Mouse (Mus musculus) hindbrain, embryonic 11.5 days (tissue): ENCODE measurements around the gene Tha1. TPM values are rescaled to one million over a fixed set of nuclear protein-coding genes. Genes with fewer than 3 reads are reported as not detected.

Experiments used
- ATAC-seq: fragments of 200-750 bp; cut with Nextera tagmentation; 2 replicates; pipeline ENCODE4 v1.8.0; 2017; ENCODE audit warnings: mild to moderate bottlenecking, moderate TSS enrichment, moderate library complexity; ENCODE audit not compliant: low FRiP score
- DNase-seq: peaks from one replicate; pipeline ENCODE4 v3.0.0-alpha.2; 2015; ENCODE audit warnings: low spot score
- H3K27ac ChIP-seq: fragments of 300-500 bp; sonication (generic); 2 replicates; pipeline ENCODE4 v1.5.1; 2014; ENCODE audit warnings: mild to moderate bottlenecking, low read depth, low read length
- H3K27me3 ChIP-seq: fragments of 300-500 bp; sonication (generic); 2 replicates; pipeline ENCODE4 v1.6.1; 2014; ENCODE audit warnings: mild to moderate bottlenecking, low read length, moderate library complexity, mixed read lengths; ENCODE audit not compliant: control insufficient read depth, insufficient read depth
- H3K36me3 ChIP-seq: fragments of 300-500 bp; sonication (generic); 2 replicates; pipeline ENCODE4 v1.6.1; 2014; ENCODE audit warnings: mild to moderate bottlenecking, low read length, moderate library complexity, mixed read lengths; ENCODE audit not compliant: control insufficient read depth, insufficient read depth
- H3K4me1 ChIP-seq: fragments of 300-500 bp; sonication (generic); replicated peaks from 2 replicates; pipeline ENCODE4 v1.6.1; 2014; ENCODE audit warnings: low read length, mixed read lengths; ENCODE audit not compliant: control insufficient read depth, insufficient read depth
- H3K4me2 ChIP-seq: fragments of 300-500 bp; sonication (generic); replicated peaks from 2 replicates; pipeline ENCODE4 v1.6.1; 2014; ENCODE audit warnings: mild to moderate bottlenecking, low read depth, low read length
- H3K4me3 ChIP-seq: fragments of 300-500 bp; sonication (generic); 2 replicates; pipeline ENCODE4 v1.5.1; 2014; ENCODE audit warnings: low read depth, low read length
- H3K9ac ChIP-seq: fragments of 300-500 bp; sonication (generic); 2 replicates; pipeline ENCODE4 v1.6.1; 2014; ENCODE audit warnings: low read depth, low read length
- H3K9me3 ChIP-seq: fragments of 300-500 bp; sonication (generic); 2 replicates; pipeline ENCODE4 v1.6.1; 2016; ENCODE audit warnings: low read length; ENCODE audit not compliant: control insufficient read depth
- WGBS: fragments of 180-500 bp; shearing (Covaris S2); extraction: QIAGEN DNeasy Blood & Tissue Kit; methylation state at CpG from one replicate; pipeline ENCODE4 v1.1.7; 2014; 5-methylcytosine and 5-hydroxymethylcytosine counted together
- polyA plus RNA-seq: library from polyadenylated mRNA; unstranded; fragments of >200 nt; fragmentation: Nextera tagmentation; extraction: Ambion mirVana; gene quantifications from 2 replicates; pipeline ENCODE4 v1.2.1, GENCODE M21; 2014

Tha1 gene
- polyA plus RNA-seq, 1 experiment from 2014 or later, result 1.7 TPM

DNA sequence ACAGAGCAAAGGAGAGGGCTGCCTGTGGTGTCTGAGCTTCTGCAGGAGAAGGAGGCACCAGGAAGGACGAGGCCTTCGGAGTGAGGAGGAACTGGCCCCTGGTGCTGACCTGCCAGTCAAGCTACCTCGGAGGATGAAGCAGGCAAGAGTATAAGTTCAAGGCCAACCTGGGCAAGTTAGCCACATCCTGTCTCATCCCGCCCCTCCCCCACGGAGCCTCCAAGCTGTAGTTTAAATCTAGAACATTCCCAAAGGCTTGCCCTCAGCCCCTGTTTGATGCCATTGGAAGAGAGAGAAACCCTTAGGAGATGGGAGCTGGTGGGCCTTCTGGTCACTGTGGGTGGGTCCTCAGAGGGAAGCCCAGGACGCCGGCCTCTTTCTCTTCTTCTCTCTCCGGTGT lies 31.2 kb upstream of the Tha1 start:
- no peaks in the 10 kb centered on the region for H3K9me3 ChIP-seq
- H3K4me2 ChIP-seq, result no peak overlapping the region
- H3K27ac ChIP-seq, result no peak overlapping the region
- H3K4me1 ChIP-seq, result no peaks in the 10 kb centered on the region
- no peaks in the 10 kb centered on the region for H3K27me3 ChIP-seq
- no peak for DNase-seq
- no peak for ATAC-seq
- WGBS, result 87% methylated on average over 8 of the region's 8 CpGs
- H3K36me3 ChIP-seq, result no peaks in the 10 kb centered on the region
- H3K9ac ChIP-seq, result no peak overlapping the region
- no peak overlapping the region for H3K4me3 ChIP-seq

GRCm38 (mm10) chr11:117902282-117902681 lies 29.0 kb upstream of the Tha1 start:
- ATAC-seq, result no peak
- no peaks in the 10 kb centered on the region for H3K36me3 ChIP-seq

DNA sequence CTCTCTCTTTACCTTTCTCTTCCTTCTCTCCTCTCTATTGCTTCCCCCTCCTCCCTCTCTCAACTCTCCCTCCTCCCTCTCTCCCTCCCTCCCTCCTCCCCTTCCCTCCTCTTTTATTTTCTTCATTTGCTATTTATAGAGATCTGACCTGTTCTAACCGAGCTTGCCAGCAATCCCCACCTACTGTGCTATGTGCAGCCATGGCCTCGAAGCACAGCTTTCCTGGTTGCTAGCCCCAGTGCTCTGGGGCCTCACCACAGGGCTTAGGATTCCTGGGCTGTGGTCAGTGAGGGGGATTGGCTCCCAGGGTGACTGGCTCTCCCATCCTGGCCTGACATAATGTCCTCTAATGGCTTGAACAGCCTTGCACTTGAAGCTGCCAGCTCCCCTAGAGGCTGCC lies 23.3 kb upstream of the Tha1 start:
- 63% methylated on average over 2 of the region's 2 CpGs for WGBS
- Histone ChIP-seq H3K4me3 (no peak overlapping the region), H3K27ac (no peak overlapping the region), H3K27me3 (peaks cover 4% of the 10 kb centered on the region; the same call in 1 of the 2 replicates), H3K9me3 (no peaks in the 10 kb centered on the region), H3K9ac (no peak overlapping the region), H3K36me3 (no peaks in the 10 kb centered on the region), H3K4me2 (no peak overlapping the region), H3K4me1 (no peaks in the 10 kb centered on the region)
- ATAC-seq (no peak), DNase-seq (no peak)

More at GRCm38 (mm10) chr11:117902282-117902681, 29.0 kb upstream of the Tha1 start:
- Histone ChIP-seq H3K9me3 (no peaks in the 10 kb centered on the region), H3K4me3 (no peak overlapping the region), H3K27me3 (no peaks in the 10 kb centered on the region), H3K4me2 (no peak overlapping the region), H3K9ac (no peak overlapping the region), H3K4me1 (no peaks in the 10 kb centered on the region), H3K27ac (no peak overlapping the region)
- no peak for DNase-seq
- 68% methylated on average over 2 of the region's 2 CpGs for WGBS

GRCm38 (mm10) chr11:117894676-117895075 lies 21.4 kb upstream of the Tha1 start:
- H3K27me3 ChIP-seq, result peaks cover 10% of the 10 kb centered on the region
- H3K4me1 ChIP-seq, result peaks cover 14% of the 10 kb centered on the region
- DNase-seq (no peak), ATAC-seq (no peak)
- WGBS, result 66% methylated on average over 10 of the region's 10 CpGs
- no peaks in the 10 kb centered on the region for H3K9me3 ChIP-seq
- H3K36me3 ChIP-seq, result no peaks in the 10 kb centered on the region
- H3K27ac ChIP-seq, result no peak overlapping the region
- no peak overlapping the region for H3K4me3 ChIP-seq
- H3K9ac ChIP-seq, result no peak overlapping the region
- no peak overlapping the region for H3K4me2 ChIP-seq

DNA sequence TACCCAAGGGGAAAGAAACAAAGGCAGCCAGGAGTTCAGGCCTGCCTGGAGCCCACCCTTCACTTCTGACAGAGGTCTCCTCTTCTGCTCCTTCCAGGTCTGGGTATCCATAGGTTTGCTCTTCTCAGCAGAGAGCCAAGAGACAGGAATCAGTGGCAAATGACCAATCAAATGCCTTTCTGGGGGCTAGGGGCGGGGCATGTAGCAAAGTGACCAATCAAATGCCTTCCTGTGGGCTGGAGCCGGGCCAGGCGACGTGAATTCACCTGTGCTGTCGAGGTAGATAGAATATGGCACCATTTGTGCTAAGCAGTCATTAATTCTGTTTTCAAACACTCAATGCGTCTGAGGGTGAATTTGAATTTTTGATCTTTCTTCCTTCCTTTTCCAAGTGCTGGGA lies 18.9 kb upstream of the Tha1 start:
- no peak overlapping the region for H3K27ac ChIP-seq
- no peak overlapping the region for H3K4me2 ChIP-seq
- H3K4me1 ChIP-seq, result peaks cover 28% of the 10 kb centered on the region
- no peaks in the 10 kb centered on the region for H3K9me3 ChIP-seq
- 62% methylated on average over 6 of the region's 6 CpGs for WGBS
- ATAC-seq (no peak), DNase-seq (no peak)
- no peak overlapping the region; the same call in 1 of the 2 replicates for H3K4me3 ChIP-seq
- H3K36me3 ChIP-seq, result no peaks in the 10 kb centered on the region
- no peak overlapping the region for H3K9ac ChIP-seq
- H3K27me3 ChIP-seq, result peaks cover 17% of the 10 kb centered on the region

DNA sequence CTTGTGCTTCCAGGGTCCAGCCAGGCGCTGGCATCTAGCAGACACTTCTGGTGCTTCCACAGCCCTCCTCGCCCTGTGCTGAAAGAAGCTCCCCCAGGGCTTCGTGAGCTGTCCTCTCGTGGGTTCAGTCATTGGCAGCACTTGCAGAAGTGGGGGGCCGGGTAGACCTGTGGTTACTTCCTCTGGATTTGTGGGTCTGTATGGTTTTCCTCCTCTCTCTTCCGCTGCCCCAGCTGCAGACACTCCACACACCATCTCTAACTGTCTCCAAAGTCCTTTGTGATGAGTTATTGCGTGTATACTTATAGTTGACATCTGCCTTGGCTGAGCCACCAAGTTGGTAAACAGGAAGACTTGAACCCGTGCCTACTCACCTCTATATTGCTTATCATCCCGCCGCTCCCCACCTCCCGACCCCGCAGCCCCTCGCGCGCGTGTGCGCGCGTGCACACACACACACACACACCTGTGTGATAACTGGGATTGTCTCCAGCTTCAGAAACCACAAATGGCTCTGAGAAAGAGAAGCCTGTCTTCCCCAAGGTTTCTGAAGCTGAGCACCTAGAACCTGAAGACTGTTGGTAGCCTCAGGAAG lies 18.4 kb upstream of the Tha1 start:
- Histone ChIP-seq H3K9me3 (no peaks in the 10 kb centered on the region), H3K27me3 (peaks cover 17% of the 10 kb centered on the region), H3K4me1 (peaks cover 28% of the 10 kb centered on the region), H3K27ac (no peak overlapping the region), H3K36me3 (no peaks in the 10 kb centered on the region), H3K9ac (no peak overlapping the region), H3K4me2 (no peak overlapping the region), H3K4me3 (no peak overlapping the region)
- 91% methylated on average over 19 of the region's 19 CpGs for WGBS
- DNase-seq, result no peak
- no peak for ATAC-seq

GRCm38 (mm10) chr11:117890519-117891282 lies 17.4 kb upstream of the Tha1 start:
- peak overlapping the region; percentile 42; the same call in 1 of the 2 replicates for H3K9ac ChIP-seq
- ATAC-seq (peak; percentile 20; the same call in 1 of the 2 replicates), DNase-seq (peak; percentile 29)
- H3K4me3 ChIP-seq, result no peak overlapping the region
- WGBS, result 16% methylated on average over 13 of the region's 13 CpGs
- H3K27me3 ChIP-seq, result peaks cover 17% of the 10 kb centered on the region
- 0 out of 2 replicates have a peak overlapping the region, but pooled peaks have one; percentile 68 for H3K27ac ChIP-seq
- H3K4me1 ChIP-seq, result peaks cover 28% of the 10 kb centered on the region
- H3K36me3 ChIP-seq, result no peaks in the 10 kb centered on the region
- 0 out of 2 replicates have a peak overlapping the region, but pooled peaks have one; percentile 5 for H3K4me2 ChIP-seq
- H3K9me3 ChIP-seq, result no peaks in the 10 kb centered on the region

- H3K4me1 ChIP-seq, result peaks cover 28% of the 10 kb centered on the region
- no peaks in the 10 kb centered on the region for H3K36me3 ChIP-seq
- no peak overlapping the region for H3K4me3 ChIP-seq
- peak overlapping the region; percentile 45 for H3K4me2 ChIP-seq
- peak overlapping the region; percentile 20; the same call in 1 of the 2 replicates for H3K9ac ChIP-seq
- peak overlapping the region; percentile 68 for H3K27ac ChIP-seq
- DNase-seq (peak; percentile 50), ATAC-seq (peak; percentile 62; the same call in 1 of the 2 replicates)
- peaks cover 17% of the 10 kb centered on the region for H3K27me3 ChIP-seq
- under 1% methylated on average over 11 of the region's 11 CpGs for WGBS
- H3K9me3 ChIP-seq, result no peaks in the 10 kb centered on the region
These were observed 16.6 kb upstream of the Tha1 start for GRCm38 (mm10) chr11:117889887-117890340.
